Comparison of ENCODE assay signal across 26 mouse cellular contexts in genomic region chr11:32407863-32408262, GRCm38 (mm10). TPM values are rescaled to one million over a fixed set of nuclear protein-coding genes. Genes with fewer than 3 reads are reported as not detected.
DNase-seq lines count a peak whose midpoint lies in the region; ATAC-seq and TF ChIP-seq lines count a peak whose summit lies in the region.
"Had no signal": no experiment of that assay in that cellular context is flagged by ENCODE, and none has a peak within 500 bp of the region (broad histone marks: within the 10 kb centered on the region; RNA-seq: fewer than 3 reads in every experiment).

No protein-coding gene starts in this region.

- H3K9me3 ChIP-seq in heart, embryonic 16.5 days (replicated peaks; ENCODE audit: control insufficient read depth, low read length) = no peaks in the 10 kb centered on the region
- no peaks in the 10 kb centered on the region for H3K9me3 ChIP-seq in lung, embryonic 14.5 days (ENCODE audit: low read depth, low read length)
- H3K9me3 ChIP-seq: G1E; hindbrain, embryonic 12.5 days; intestine, embryonic 15.5 days; megakaryocyte, embryonic 14.5 days; midbrain, embryonic 12.5 days; neural tube, embryonic 13.5 days had no signal

- ATAC-seq in heart, embryonic 16.5 days (replicated peaks; ENCODE audit: extremely low read depth, insufficient read depth, low FRiP score) = 0 out of 2 replicates have a peak, but pooled peaks have one; percentile 37
- ATAC-seq in lung, embryonic 14.5 days (ENCODE audit: insufficient read depth) = peak; percentile 10; the same call in 1 of the 2 replicates
- peak; percentile 61 for ATAC-seq in common myeloid progenitor, adult 5-6 weeks (replicated peaks; ENCODE audit: low read depth, poor library complexity, severe bottlenecking)
- ATAC-seq in megakaryocyte progenitor cell, adult 5-6 weeks (replicated peaks; ENCODE audit: poor library complexity) = peak; percentile 91
- ATAC-seq: forebrain, embryonic 14.5 days; hindbrain, postnatal 0 days; intestine, embryonic 15.5 days; liver, postnatal 0 days had no signal

- H3K4me3 ChIP-seq in heart, embryonic 16.5 days (ENCODE audit: low read length) = no peak overlapping the region
- H3K4me3 ChIP-seq in lung, embryonic 14.5 days (ENCODE audit: low read depth, low read length) = no peak overlapping the region
- H3K4me3 ChIP-seq: hindbrain, embryonic 12.5 days; intestine, embryonic 15.5 days; megakaryocyte, embryonic 14.5 days; midbrain, embryonic 12.5 days; neural tube, embryonic 13.5 days had no signal

- no peaks in the 10 kb centered on the region for H3K27me3 ChIP-seq in heart, embryonic 16.5 days (ENCODE audit: control insufficient read depth, insufficient read depth, low read length)
- no peaks in the 10 kb centered on the region for H3K27me3 ChIP-seq in lung, embryonic 14.5 days (ENCODE audit: insufficient read depth, low read length)
- H3K27me3 ChIP-seq: hindbrain, embryonic 12.5 days; intestine, embryonic 15.5 days; midbrain, embryonic 12.5 days; neural tube, embryonic 13.5 days had no signal

- no peak overlapping the region for H3K27ac ChIP-seq in heart, embryonic 16.5 days (ENCODE audit: low read length)
- no peak overlapping the region; the same call in 1 of the 2 replicates for H3K27ac ChIP-seq in lung, embryonic 14.5 days (ENCODE audit: low read depth)
- H3K27ac ChIP-seq: hindbrain, embryonic 12.5 days; hindbrain, postnatal 0 days; intestine, embryonic 15.5 days; kidney, postnatal 0 days; midbrain, embryonic 12.5 days; neural tube, embryonic 13.5 days had no signal

- no peak overlapping the region for H3K4me2 ChIP-seq in heart, embryonic 16.5 days (ENCODE audit: low read depth, low read length)
- H3K4me2 ChIP-seq in lung, embryonic 14.5 days = no peak overlapping the region
- H3K4me2 ChIP-seq: heart, embryonic 11.5 days; hindbrain, embryonic 12.5 days; intestine, embryonic 15.5 days; liver, embryonic 11.5 days; midbrain, embryonic 12.5 days; neural tube, embryonic 13.5 days had no signal

- intact Hi-C loops in heart, postnatal 14 days (cut with DNase I) = no loop called here

- H3K4me1 ChIP-seq in heart, embryonic 16.5 days (ENCODE audit: control insufficient read depth, insufficient read depth, low read length) = peaks cover 19% of the 10 kb centered on the region
- H3K4me1 ChIP-seq in lung, embryonic 14.5 days (ENCODE audit: insufficient read depth) = no peaks in the 10 kb centered on the region

- H3K36me3 ChIP-seq in heart, embryonic 16.5 days (ENCODE audit: control insufficient read depth, insufficient read depth) = no peaks in the 10 kb centered on the region; the same call in 1 of the 2 replicates
- H3K36me3 ChIP-seq in lung, embryonic 14.5 days (ENCODE audit: insufficient read depth) = peaks cover 76% of the 10 kb centered on the region
- H3K36me3 ChIP-seq: G1E had no signal

- no peak for DNase-seq in heart, postnatal 14 days
- no peak for DNase-seq in lung, embryonic 14.5 days
- no peak for DNase-seq in lung, postnatal 14 days
- no peak for DNase-seq in right cerebral cortex, postnatal 14 days
- DNase-seq: adrenal gland, adult 8-10 months; cerebellum, adult 8-10 months; cerebellum, postnatal 25 days; gastrocnemius, postnatal 25 days; heart, postnatal 10 days; kidney, adult 8-10 months; layer of hippocampus, adult 9-11 months; liver, postnatal 0 days had no signal

- 49% methylated on average over 3 of the region's 3 CpGs for WGBS in heart, embryonic 16.5 days
- 69% methylated on average over 3 of the region's 3 CpGs for WGBS in lung, embryonic 14.5 days

- H3K9ac ChIP-seq in heart, embryonic 16.5 days (ENCODE audit: low read length) = no peak overlapping the region
- no peak overlapping the region for H3K9ac ChIP-seq in lung, embryonic 14.5 days
- H3K9ac ChIP-seq: hindbrain, embryonic 12.5 days; intestine, embryonic 15.5 days; liver, postnatal 0 days; midbrain, embryonic 12.5 days; neural tube, embryonic 13.5 days had no signal

- no peak for TF ChIP-seq CTCF in lung, embryonic 14.5 days (IDR thresholded peaks at IDR 0.05; ENCODE audit: low read depth)

RNA-seq across cellular contexts. Expression of gene Ubtd2, which starts 47.3 kb away (rescaled TPM):
- polyA plus RNA-seq in heart, embryonic 16.5 days (2015; fragmentation: Nextera tagmentation; extraction: Ambion mirVana) = 25.5 and 27.1 TPM in 2 replicates
- total RNA-seq in heart, postnatal 14 days (2021) = 10 to 100 TPM; 10.9 to 11.8 TPM
- 57.3 and 65.4 TPM in 2 replicates for polyA plus RNA-seq in lung, embryonic 14.5 days (2014; fragmentation: Nextera tagmentation; extraction: Ambion mirVana)
- 3.9 and 7.0 TPM in 2 replicates for total RNA-seq in common myeloid progenitor, adult 5-6 weeks (2017)
- 6.5 and 9.7 TPM in 2 replicates for total RNA-seq in megakaryocyte progenitor cell, adult 5-6 weeks (2015)
- total RNA-seq in megakaryocyte progenitor cell, adult 5-6 weeks (2017) = 2.6 and 4.0 TPM in 2 replicates

Comparison
In these comparisons a context has a peak if more than half of its experiments do, and no peak if none do; other contexts are left out.
1. ATAC-seq: peak in every context shown above with its lines; median percentile 91 in megakaryocyte progenitor cell, adult 5-6 weeks; 61 in common myeloid progenitor, adult 5-6 weeks; 37 in heart, embryonic 16.5 days; 10 in lung, embryonic 14.5 days.